Mouse (Mus musculus) myocyte (in vitro differentiated cells): ENCODE results near the gene Mtcl1. TPM values are rescaled to one million over a fixed set of nuclear protein-coding genes. Genes with fewer than 3 reads are reported as not detected.

ENCODE experiments used
- polyA plus RNA-seq: library from polyadenylated mRNA; unstranded; fragments of >200 nt; fragmentation: generic; extraction: Trizol; gene quantifications from one replicate; pipeline ENCODE4 v1.2.1, GENCODE M21; 2012; ENCODE audit warnings: missing spikeins

Mtcl1 gene
- polyA plus RNA-seq, 1 experiment, result 18.3 TPM

Other genes with a start within 250 kb of the Mtcl1 start
- gene Rab12, start 70.0 kb upstream of the Mtcl1 start, polyA plus RNA-seq, result 46.9 TPM
- not detected for gene Themis3, start 144.9 kb upstream of the Mtcl1 start, polyA plus RNA-seq